Mouse (Mus musculus): ENCODE results near the gene Rps11.

The Rps11 gene

GRCm38 (mm10) chr7:45082401-45083299, 41.6 kb downstream of the Rps11 start:
- DNase-seq, result peak; percentile 64 to 67

GRCm38 (mm10) chr7:45081016-45081415, 43.2 kb downstream of the Rps11 start:
- DNase-seq, result no peak

GRCm38 (mm10) chr7:45079856-45080255, 44.4 kb downstream of the Rps11 start:
- DNase-seq, result peak; percentile 94 to 95

GRCm38 (mm10) chr7:45078513-45078912, 45.7 kb downstream of the Rps11 start:
- DNase-seq, result peak; percentile 82 to 84

- no peak for DNase-seq
Measured at GRCm38 (mm10) chr7:45077829-45078228, 46.4 kb downstream of the Rps11 start.

GRCm38 (mm10) chr7:45077322-45077721, 46.9 kb downstream of the Rps11 start:
- DNase-seq, result no peak

- no peak for DNase-seq
Measured at GRCm38 (mm10) chr7:45076501-45076900, 47.7 kb downstream of the Rps11 start.

- no peak for DNase-seq
Measured at GRCm38 (mm10) chr7:45075405-45075804, 48.8 kb downstream of the Rps11 start.

GRCm38 (mm10) chr7:45073949-45074348, 50.3 kb downstream of the Rps11 start:
- DNase-seq, result no peak

GRCm38 (mm10) chr7:45073171-45073707, 51.0 kb downstream of the Rps11 start:
- DNase-seq, result no peak

Data from B cell, adult 2 months (primary cell).